Mouse (Mus musculus) kidney, adult 2 months (tissue): ENCODE results near the gene Gm20481. TPM values are rescaled to one million over a fixed set of nuclear protein-coding genes. Genes with fewer than 3 reads are reported as not detected.
A peak's percentile ranks its signal among the peaks of the same experiment; 100 is the strongest.
"Not testable (repeated sequence)": the region's sequence is repeated elsewhere in the genome, so short reads cannot be mapped to it uniquely, and the experiment has no call there.

ENCODE experiments used
- DNase-seq: peaks from one replicate; pipeline ENCODE4 v3.0.0; 2021
- H3K27ac ChIP-seq: fragments of 200-500 bp; 2 replicates; pipeline ENCODE4 v1.5.1; 2012; ENCODE audit warnings: low read depth, low read length, control low read depth, inconsistent platforms; ENCODE audit not compliant: insufficient read depth
- H3K27me3 ChIP-seq: fragments of 200-500 bp; replicated peaks from 2 replicates; pipeline ENCODE4 v1.6.1; 2012; ENCODE audit warnings: mild to moderate bottlenecking, moderate library complexity, low read length, inconsistent platforms; ENCODE audit not compliant: control insufficient read depth, insufficient read depth
- H3K36me3 ChIP-seq: fragments of 200-500 bp; 2 replicates; pipeline ENCODE4 v1.6.1; 2012; ENCODE audit warnings: mild to moderate bottlenecking, moderate library complexity, low read length, inconsistent platforms; ENCODE audit not compliant: control insufficient read depth, insufficient read depth
- H3K4me1 ChIP-seq: fragments of 200-500 bp; 2 replicates; pipeline ENCODE4 v1.6.1; 2011; ENCODE audit warnings: low read length; ENCODE audit not compliant: control insufficient read depth, insufficient read depth
- H3K4me3 ChIP-seq: fragments of 200-500 bp; 2 replicates; pipeline ENCODE4 v1.5.1; 2011; ENCODE audit warnings: mild to moderate bottlenecking, low read depth, low read length, control low read depth; ENCODE audit not compliant: insufficient read depth
- CTCF ChIP-seq: fragments of 200-500 bp; conservative IDR thresholded peaks from 2 replicates; pipeline ENCODE4 v1.5.1; 2011; ENCODE audit warnings: low read depth, mild to moderate bottlenecking, control low read depth, low read length, moderate library complexity, mixed read lengths; ENCODE audit not compliant: insufficient read depth, insufficient read length
- POLR2A ChIP-seq: fragments of 200-500 bp; IDR thresholded peaks from one replicate; pipeline ENCODE4 v1.6.1; 2011; ENCODE audit warnings: low read depth, low read length, control low read depth
- WGBS: fragments of 180-500 bp; shearing (Covaris S2); methylation state at CpG from one replicate; pipeline ENCODE4 v1.1.7; 2018; 5-methylcytosine and 5-hydroxymethylcytosine counted together
- polyA plus RNA-seq: library from polyadenylated mRNA; depleted of rRNA; stranded (reverse); fragments of >200 nt; gene quantifications from 2 replicates; pipeline ENCODE4 v1.2.3, GENCODE M21; 2012

Gene Gm20481
- polyA plus RNA-seq, 1 experiment = not detected

DNA sequence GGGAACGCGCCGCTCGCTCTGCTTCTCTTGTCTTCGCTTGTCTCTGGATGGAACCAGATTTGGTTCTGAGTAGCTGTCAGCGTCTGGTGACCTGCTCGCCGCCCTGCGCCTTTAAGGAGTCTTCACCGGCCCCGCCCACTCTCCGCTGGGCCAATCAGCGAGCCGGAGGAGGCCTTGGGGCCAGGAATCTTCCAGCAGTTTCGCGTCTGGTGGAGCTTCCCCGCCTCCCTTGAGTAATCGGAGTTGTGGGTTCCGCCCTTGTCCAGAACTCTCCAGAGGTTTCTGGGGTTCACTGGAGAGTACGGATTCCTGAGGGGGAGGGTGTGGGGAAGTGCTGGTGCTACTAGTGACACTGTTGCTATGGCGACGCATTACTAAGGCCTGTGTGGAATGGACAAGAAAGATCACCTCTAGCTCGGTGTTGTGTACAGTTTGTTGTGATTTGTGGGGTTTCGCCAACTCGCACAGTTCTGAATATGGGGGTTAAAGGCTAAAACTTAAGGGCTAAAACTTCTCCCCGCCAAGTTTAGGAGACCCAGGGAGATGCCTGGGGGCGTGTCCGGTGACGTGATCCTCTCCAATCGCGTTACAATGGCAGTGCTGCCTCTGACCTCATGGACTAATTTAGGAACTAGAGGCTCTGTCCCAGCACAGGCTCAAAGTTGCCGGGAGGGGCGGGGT lies 2.5 kb downstream of the Gm20481 start, which contains the start of the genes Hspa1a and Hspa1l:
Gene Hspa1a (minus strand): TSS at position 88 of the 681 bp plus-strand sequence.
Gene Hspa1l (plus strand): TSS at position 635 of the 681 bp plus-strand sequence.
- TF ChIP-seq POLR2A = peak; percentile 82
- peak within 1 kb of the TSS; percentile 74 for H3K27ac ChIP-seq
- peak within 1 kb of the TSS; percentile 32 for H3K4me3 ChIP-seq
- H3K36me3 ChIP-seq, H3K27me3 ChIP-seq, H3K4me1 ChIP-seq: not testable (repeated sequence)
- WGBS = under 1% methylated on average over 33 of the region's 33 CpGs
- DNase-seq = peak; percentile 97

DNA sequence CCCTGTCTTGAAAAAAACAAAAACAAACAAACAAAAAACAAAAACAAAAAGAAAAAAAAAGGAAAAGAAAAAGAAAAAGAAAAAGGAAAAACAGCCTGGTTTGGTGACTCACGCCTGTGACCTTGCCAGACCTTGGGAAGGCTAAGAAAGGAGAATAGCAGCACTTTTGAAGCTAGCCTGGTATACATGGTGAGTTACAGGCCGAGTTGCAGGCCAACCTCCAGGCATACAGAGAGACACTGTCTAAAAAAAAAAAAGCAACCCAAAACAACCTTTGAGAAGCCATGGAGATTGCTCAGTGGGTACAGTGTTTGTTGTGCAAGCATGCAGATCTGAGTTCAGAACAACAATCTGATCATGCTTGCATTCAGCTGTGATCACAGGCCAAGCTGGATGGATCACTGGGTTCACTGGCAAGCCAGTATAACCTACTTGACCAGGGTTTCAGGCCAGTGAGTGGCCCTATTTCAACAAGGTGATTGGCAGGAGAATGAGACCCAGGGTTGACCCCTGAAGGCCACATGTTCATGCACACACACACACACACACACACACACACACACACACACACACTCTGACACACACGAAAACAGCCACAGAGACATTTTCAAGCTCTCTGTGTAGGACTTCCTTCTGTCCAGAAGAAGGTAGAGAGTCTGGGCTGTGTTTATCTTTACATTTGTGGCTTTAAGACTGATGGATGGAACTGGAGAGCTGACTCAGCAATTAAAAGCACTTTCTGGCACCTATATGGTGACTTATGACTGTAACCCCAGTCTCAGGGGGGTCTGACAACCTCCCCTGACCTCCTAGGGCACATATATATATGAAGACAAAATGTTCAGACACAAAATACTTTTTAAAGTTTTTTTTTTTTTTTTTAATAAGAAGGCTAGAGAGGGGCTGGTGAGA lies 6.1 kb downstream of the Gm20481 start:
- peak overlapping the region; percentile 40; the same call in 1 of the 2 replicates for H3K27ac ChIP-seq
- peaks cover 16% of the 10 kb centered on the region; the same call in 1 of the 2 replicates for H3K4me1 ChIP-seq
- 67% methylated on average over 3 of the region's 3 CpGs for WGBS
- no peaks in the 10 kb centered on the region for H3K27me3 ChIP-seq
- H3K36me3 ChIP-seq = no peaks in the 10 kb centered on the region
- no peak for TF ChIP-seq POLR2A
- TF ChIP-seq CTCF = no peak
- DNase-seq = no peak
- H3K4me3 ChIP-seq = no peak overlapping the region

DNA sequence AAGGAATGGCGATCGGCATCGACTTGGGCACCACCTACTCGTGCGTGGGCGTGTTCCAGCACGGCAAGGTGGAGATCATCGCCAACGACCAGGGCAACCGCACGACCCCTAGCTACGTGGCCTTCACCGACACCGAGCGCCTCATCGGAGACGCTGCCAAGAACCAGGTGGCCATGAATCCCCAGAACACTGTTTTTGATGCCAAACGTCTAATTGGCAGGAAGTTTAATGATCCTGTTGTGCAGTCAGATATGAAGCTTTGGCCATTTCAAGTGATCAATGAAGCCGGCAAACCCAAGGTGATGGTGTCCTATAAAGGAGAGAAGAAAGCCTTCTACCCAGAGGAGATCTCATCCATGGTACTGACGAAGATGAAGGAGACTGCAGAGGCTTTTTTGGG lies 7.3 kb downstream of the Gm20481 start:
- Histone ChIP-seq H3K4me1 (peaks cover 18% of the 10 kb centered on the region; the same call in 1 of the 2 replicates), H3K36me3 (no peaks in the 10 kb centered on the region), H3K27me3 (no peaks in the 10 kb centered on the region), H3K4me3 (no peak overlapping the region), H3K27ac (no peak overlapping the region)
- TF ChIP-seq CTCF (no peak), POLR2A (no peak)
- no peak for DNase-seq
- WGBS = 93% methylated on average over 20 of the region's 20 CpGs

DNA sequence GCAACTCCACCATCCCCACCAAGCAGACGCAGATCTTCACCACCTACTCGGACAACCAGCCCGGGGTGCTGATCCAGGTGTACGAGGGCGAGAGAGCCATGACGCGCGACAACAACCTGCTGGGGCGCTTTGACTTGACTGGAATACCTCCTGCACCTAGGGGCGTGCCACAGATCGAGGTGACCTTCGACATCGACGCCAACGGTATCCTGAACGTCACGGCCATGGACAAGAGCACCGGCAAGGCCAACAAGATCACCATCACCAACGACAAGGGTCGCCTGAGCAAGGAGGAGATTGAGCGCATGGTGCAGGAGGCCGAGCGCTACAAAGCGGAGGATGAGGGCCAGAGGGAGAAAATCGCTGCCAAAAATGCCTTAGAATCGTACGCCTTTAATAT lies 8.5 kb downstream of the Gm20481 start:
- Histone ChIP-seq H3K27ac (no peak overlapping the region), H3K27me3 (no peaks in the 10 kb centered on the region), H3K4me3 (no peak overlapping the region), H3K36me3 (no peaks in the 10 kb centered on the region), H3K4me1 (peaks cover 22% of the 10 kb centered on the region; the same call in 1 of the 2 replicates)
- 86% methylated on average over 27 of the region's 27 CpGs for WGBS
- DNase-seq = no peak
- TF ChIP-seq CTCF (no peak), POLR2A (no peak)

DNA sequence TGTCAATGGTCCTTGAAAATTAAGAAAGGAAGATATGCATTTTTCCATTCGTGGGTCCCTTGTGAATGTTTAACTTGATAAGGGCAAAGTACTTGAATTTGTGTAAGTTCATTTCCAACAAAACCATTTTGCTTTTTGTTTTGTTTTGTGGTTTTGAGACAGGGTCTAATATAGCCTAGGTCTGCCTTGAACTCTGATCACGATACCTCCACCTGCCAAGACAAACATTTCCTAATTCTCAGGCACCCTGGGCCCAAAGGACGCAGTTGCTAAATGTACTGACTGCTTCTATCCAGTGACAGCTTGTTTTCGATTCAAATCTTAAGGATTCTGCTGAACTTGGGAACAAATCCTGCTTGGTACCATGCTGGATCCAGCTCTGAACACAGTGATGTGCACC lies 9.9 kb downstream of the Gm20481 start:
- Histone ChIP-seq H3K27me3 (no peaks in the 10 kb centered on the region), H3K36me3 (no peaks in the 10 kb centered on the region), H3K4me3 (no peak overlapping the region), H3K27ac (peak overlapping the region; percentile 85), H3K4me1 (peaks cover 22% of the 10 kb centered on the region; the same call in 1 of the 2 replicates)
- WGBS = 59% methylated on average over 4 of the region's 4 CpGs
- DNase-seq = peak; percentile 57
- TF ChIP-seq POLR2A (no peak), CTCF (no peak)

DNA sequence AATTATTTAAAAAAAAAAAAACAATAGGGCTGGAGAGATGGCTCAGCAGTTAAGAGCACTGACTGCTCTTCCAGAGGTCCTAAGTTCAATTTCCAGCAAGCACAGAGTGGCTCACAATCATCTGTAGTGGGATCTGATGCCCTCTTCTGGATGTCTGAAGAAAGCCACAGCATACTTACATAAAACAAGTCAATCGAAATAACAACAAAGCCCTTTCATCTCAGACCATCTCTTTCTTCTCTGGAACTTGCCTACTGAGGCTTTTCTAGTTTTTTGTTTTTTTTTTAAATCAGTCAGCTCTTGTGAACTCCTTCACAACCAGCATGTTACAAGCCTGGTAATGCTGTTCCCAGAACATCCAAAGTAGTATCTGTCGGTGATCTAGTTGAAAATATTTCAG lies 10.9 kb downstream of the Gm20481 start:
- WGBS = 5% methylated on average over 2 of the region's 2 CpGs
- H3K36me3 ChIP-seq = no peaks in the 10 kb centered on the region
- TF ChIP-seq POLR2A = no peak
- peak; percentile 40 for TF ChIP-seq CTCF
- peaks cover 20% of the 10 kb centered on the region; the same call in 1 of the 2 replicates for H3K4me1 ChIP-seq
- peak; percentile 86 for DNase-seq
- H3K27ac ChIP-seq = peak overlapping the region; percentile 65
- H3K27me3 ChIP-seq = no peaks in the 10 kb centered on the region
- H3K4me3 ChIP-seq = peak overlapping the region; percentile 34; the same call in 1 of the 2 replicates
